Mouse (Mus musculus) frontal cortex, postnatal 10 days (tissue): ENCODE data around the gene Tob1.
A peak's percentile ranks its signal among the peaks of the same experiment; 100 is the strongest.

ENCODE experiments used
- DNase-seq, 2 experiments: peaks; one replicate each; pipeline ENCODE4 v3.0.0; 2022; ENCODE audit warnings: low spot score in 2 of 2, mixed read lengths in 1 of 2

Tob1 gene

DNA sequence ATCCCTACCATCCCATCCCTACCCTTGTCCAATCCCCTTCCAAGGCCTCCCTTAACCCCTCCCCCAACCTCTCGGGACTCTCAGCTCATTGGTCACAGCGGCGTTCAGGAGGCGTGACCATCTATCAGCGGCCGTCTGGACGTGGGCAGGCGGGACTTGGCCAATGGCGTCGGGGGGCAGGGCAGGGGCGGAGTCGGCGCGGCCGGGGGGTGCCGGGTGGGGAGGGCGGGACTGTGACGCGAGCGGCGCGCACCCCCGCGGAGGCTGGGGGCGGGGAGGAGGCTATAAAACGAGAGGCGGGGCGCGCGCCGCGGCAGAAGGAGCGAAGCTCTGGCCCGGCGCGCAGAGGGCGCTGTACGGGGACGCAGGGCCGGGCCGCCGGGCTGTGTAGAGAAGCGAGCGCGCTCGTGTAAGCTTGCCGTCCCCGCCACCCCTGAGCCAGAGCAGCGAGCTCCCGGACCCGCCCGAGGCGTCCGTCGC lies at the start of gene Tob1:
Tob1 (plus strand) TSS at position 331 of the 480 bp plus-strand sequence.
- peak; percentile 98 to 99 for DNase-seq

DNA sequence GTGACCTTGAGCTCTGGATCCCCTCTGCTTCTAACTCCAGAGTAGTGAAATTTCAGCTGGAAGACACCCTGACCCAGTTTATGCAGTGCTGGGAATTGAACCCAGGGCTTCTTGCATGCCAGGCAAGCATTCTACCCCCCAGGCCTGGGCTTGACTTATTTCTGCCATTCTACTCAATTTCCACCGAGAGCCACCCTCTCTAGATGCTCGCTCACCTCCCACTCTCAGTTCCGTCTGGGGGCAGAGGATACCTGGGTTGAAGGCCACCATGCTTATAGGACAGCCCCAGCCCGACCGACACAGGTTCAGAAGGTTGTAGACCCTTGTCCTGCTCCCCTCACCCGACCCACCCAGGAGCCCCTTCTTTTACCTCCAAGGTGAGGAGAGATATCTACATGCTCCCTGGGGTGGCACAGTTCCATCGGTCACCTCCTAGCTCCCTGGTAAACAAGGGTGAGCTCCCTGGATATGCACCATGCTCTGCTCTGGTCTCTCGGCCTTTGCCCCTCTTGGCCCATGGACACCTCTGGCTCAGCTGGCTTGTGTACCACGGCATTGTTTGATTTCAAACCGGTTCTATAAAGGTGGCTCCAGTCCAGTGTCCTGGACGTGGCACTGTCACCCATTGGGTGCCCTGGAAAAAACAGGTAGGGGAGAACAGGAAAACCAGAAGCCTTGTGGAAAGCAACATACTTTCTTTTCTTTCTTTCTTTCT lies 49.2 kb upstream of the Tob1 start:
- no peak for DNase-seq

DNA sequence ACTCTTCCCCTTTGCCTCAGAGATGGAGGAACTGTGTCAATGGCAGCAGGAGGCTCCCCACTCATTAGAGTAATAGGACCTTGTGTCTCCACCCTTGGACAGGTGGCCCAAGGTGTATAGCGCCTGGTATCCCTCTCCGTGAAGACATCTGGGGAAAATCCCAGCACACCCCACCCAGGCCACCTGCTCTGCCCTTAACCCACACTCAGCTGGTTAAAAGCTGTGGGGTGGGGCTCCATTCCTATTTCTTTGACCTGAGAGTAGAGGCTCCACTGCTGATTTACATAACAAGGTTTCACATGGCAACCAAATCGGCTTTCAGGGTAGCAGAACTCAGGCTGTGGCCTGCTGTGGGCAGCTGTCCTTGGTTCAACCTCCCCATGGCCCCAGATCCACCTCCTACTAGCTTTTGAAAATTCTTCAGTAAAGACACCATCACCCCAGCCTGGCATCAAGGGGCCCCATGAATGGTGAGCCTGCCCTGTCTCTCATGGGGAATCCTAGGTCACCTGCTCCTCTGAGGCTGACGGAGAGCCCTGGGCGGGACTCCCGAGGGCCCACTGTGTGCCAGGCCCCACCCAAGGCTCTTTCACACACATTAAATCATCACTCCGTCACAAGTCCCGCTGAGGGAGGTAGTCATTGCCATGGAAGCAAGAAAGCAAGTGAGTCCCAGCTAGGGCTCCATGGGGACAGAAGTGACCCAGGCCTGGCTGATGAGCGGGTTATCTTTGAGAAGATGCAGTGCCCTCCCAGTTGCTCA lies 48.1 kb upstream of the Tob1 start:
- DNase-seq: no peak

DNA sequence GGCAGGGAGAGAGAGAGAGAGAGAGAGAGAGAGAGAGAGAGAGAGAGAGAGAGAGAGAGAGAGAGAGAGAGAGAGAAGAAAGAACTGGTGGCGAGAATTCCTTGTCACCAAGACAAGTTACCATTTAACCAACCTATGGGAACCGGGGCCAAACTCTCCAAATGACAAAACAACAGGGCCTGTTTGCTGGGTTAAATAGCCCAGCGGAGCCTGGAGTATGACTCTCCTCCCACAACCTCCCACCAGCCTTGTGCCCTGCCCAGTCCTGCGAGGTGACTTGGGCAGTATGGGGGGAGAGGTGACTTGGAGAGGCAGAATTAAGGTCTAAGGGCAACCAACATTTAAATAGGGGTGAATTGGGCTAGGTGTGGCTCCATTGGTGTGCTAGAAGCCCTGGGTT lies 45.5 kb upstream of the Tob1 start:
- no peak for DNase-seq

DNA sequence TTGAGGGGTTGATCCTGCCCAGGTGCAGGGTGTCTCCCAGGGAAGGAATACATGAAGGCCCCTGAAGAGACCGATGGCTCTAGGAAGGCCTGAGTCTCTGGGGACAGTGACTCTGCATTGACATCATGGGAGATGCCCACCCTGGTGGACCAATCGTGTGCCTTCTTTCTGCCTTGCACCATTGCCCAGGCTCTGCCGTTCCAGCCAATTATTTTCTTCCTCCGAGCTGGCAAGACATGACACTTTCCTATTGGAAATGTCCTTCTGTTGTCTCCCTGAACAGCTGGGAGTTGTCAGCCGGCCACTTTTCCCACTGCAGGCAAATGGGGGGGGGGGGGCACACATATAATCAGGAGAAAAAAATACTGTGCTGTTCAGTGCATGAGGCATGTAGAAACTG lies 43.0 kb upstream of the Tob1 start:
- no peak for DNase-seq

DNA sequence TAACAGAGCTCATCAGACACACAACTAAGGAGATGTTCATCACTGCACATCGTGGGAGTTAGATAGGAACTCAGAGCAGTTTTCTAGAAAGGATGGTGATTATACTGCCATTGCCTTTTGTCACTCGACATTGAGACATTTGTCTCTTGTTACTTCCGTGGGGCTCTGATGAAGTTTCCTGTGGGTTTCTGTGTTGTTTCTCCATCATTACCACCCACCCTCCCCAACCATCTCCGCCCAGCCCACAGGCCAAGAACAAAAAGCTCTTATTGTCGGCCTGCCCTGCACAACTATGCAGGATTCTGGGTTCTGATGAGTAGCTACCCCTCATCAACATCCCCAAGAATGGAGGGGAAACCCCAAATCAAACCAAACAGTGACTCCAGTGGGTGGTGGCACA lies 41.7 kb upstream of the Tob1 start:
- no peak for DNase-seq

DNA sequence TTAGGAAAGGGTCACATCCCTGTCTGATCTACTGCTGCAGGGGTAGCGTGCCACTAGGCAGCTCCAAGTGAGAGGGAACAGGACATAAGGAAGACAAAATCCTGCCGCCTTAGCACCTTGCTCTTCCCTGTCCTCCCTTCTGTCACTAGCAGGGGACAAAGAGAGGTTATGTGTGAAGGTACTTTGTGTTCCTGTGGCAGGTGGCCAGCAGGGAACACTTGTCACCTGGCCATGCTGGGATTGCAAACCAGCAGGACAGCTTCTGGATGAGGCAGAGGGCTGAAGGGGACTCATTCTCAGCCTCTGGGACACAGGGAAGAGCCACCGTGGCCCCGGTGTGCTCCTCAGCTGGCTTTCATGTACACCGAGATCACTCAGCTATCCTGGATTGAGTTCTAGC lies 39.6 kb upstream of the Tob1 start:
- DNase-seq: no peak

DNA sequence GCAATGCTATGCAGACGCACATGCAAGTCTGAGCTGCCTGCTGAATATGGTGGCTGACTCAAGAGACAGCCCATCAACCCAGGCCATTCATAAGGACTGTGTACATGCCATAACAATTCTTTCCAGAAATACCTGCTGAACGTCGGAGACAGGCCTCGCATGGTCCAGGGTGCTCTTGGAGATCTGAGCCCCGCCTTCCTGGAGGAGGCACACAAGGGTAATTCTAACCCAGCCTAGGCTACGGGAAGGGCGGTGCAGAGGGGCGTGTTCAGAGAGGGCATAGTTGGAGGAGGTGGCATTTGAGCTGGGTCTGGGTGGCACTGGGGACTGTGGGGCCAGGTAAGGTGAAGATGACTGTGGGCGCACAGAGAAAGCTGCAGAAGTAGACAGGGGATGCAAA lies 39.1 kb upstream of the Tob1 start:
- no peak for DNase-seq

DNA sequence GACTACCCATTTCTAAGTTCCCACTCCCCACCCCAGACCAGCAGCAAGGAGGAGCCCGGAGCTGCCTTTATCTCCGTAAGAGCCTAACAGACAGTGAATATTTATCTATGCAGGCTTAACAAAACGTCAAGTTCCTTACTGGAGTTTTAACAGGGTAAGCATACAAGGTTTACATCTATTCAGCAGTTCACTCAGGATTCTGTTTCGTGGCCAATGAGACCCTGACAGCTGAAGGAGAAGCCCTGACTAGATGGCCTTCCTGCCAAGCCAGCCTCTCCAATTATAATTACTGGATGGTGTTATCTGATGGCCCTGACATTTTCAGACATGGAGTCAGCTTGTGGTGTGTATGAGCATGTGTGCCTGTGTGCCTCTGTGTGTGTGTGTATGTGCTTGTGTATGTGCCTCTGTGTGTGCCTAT lies 37.5 kb upstream of the Tob1 start:
- no peak for DNase-seq

DNA sequence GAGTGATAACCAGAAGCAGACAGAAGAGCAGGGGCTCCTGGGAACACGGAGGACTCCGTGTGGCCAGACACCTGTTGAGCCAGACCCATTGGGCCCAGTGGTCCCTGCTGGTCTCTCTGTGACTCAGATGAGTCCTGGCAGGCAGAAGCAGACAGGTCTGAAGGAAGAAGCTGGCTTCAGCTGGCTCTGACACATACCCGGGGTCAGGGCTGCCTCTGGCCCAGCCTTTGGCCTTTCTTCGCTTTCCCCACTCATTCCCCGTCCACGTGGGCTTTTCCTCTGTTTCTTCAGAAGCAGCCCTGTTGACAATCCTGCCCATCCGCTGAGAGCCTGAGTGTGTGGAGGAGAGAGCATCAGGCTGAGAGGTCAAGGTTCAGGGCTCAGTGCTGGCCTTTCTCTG lies 36.0 kb upstream of the Tob1 start:
- DNase-seq: no peak

DNA sequence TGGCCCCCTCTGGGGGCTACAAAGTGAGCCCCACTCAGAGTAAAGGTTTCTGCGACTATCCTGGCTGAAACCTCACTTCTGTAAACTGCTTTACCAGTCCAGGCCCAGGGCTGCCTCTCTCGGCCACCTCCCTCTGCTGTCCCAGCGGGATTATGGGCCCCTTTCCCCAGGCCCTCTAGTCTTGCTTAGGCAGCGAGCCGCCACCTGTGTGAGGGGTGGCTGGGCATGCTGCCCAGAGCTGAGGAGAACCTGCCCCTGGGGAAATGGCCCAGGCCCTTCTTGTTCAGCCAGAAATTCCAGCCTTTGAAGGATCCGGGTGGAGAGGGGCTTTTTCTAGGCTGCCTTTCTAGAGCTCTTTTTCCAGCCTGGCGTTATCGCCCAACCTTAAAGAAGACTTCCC lies 35.6 kb upstream of the Tob1 start:
- DNase-seq: no peak

DNA sequence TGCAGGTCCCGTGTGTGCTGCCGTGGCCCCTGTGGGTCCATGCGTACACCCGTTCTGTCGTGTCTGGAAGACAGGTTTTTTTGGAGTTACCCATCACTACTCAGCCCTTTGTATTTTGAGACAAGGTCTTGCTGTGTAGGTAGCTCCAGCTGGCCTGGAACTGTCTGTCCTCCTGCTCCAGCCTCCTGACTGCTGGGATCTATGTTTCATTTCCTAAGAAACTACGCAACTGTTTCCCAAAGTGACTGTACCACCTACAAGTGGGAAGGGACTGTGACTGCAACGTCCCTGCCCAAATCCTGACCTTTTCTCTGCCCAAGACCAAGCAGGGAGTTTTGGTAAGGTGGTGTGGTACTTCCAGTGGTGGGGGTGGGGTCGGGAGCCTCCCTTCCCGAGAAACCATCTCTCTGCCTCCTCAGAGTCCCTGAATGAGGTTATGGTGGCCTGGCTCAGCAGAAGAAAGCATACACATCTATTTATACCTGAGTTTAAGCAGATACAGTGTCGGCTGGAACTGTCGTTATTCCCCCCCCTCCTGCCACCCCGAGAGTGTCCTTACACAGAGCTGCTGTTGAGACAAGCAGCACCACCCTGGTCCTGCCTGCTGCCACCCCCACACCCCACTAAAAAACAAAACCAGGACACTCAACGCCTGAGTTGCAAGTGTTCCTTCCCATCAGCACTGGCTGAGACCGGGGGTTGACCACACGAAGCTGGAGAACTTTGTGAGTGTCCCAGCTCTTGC lies 33.2 kb upstream of the Tob1 start:
- DNase-seq: no peak

DNA sequence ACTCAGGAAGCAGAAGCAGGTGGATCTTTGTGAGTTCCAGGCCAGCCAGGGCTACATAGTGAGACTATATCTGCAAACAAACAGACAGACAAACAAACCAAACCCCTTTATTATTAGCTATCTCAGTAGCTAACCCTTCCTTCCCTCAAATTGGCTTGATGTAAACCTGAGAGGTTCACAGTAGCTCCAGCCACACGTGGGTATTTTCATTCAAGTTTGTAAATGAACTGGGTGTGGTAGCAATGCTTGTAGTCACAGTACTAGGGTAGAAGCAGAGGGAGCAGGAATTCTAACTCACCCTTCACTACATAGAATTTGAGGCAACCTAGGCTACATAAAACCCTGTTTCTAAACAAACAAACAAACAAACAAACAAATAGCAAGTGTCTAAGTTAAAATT lies 31.5 kb upstream of the Tob1 start:
- DNase-seq: no peak

DNA sequence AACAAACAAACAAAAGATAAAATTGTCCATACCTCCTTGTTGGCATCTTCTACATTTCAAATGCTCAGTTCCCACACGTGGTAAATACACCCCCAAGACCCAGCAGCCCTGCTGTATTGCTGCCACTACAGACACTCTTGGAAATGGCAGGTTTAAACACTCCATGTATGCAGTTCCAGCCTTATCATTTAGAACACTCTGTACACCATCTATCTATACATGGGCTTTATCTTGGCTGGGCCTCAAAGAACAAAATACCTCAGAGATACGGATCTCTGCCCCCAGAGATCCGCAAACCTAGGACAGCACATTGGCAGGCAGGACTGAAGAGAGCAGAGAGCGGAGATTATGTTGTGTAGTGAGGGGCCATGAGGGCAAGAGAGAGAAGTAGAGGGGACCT lies 31.1 kb upstream of the Tob1 start:
- no peak for DNase-seq

DNA sequence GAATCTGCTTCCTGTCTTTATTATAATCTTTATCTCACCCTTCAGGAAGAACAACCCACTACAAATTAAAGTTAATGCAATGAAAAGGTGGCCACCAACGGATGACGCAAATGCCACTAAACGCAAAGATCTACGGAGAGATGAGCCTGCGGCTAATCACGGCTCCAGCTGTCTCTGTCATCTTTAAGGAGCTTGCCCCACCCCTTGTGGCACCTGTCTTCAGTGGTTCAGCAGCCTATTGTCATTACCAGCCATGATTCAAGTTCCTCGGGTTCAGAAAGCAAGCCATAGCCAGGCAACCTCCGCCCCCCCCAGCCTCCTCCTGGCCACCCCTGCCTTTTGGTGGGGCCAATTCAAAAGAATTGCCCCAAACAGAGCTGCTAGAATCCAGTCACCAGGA lies 29.6 kb upstream of the Tob1 start:
- no peak for DNase-seq

DNA sequence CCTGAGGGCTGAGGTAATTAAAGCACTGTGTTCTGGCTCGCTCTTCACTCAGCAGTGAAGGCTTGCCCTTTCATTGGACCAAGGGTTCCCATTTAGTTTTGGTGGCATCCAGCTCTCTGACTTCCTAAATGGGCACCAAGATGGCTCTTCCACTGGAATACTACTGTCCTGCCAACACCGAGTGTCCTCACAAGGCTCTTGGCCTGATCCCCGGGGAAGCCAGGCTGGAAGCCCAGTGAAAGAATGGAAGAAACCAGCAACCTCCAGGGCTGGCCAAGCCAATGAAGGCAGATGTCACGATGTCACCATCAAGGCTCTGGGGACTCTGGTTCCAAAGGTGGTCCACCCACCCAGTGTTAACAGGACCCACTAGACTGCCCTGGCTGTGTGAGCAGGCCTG lies 28.5 kb upstream of the Tob1 start:
- no peak for DNase-seq

DNA sequence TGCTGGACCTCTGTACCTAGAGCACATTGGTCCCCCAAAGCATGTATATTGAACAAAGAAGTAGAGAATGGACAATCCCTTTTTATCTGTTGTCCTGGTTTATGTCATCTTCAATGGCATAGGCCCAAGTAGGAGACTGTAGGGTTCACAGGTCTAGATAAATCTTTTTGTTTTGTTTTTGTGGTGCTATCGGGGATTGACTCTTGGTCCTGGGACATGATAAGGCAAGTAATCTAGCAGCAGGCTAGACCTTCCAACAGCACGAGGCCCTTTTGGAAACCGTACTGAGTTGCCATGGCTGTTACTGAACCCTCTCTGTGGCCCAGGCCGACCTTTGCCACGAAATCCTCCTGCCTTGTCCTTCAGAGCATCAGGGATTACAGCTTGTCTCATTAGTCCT lies 28.1 kb upstream of the Tob1 start:
- DNase-seq: no peak

DNA sequence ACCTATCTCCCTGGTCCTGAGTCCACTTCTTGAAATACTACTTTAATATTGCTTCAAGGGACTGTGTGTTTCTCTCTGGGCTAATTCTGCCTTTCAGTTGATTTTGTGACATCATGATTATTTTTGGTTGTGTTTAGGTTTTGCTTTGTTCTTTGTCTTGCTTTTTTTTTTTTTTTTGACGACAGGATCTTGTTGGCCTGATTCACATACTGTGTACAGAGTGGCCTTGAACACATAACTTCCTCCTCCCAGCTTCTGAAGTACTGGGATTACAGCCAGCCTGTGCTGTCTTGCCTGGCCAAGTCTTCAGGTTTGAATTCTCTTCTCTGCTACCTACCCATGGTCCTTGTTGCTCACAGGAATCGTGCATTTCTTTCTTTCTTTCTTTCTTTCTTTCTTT lies 27.6 kb upstream of the Tob1 start:
- DNase-seq: no peak

DNA sequence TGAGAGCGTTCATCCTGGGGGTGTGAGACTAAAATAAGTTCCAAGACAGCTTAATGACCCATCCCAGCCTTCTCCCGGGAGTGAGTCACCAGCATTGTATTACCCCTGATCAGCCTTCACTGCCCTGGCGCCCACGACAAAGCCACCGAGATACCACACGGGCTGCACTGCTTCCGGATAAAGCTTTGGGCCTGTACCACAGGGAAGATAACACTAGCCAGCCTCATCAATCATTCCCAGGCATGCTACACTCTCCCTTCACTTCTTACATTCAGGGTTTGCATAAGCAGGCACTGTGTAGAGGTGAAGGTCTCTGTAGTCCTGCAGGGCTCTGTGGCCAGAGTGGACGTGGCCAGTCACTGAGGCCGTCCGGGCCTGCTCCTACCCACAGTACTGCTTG lies 21.7 kb upstream of the Tob1 start:
- no peak for DNase-seq

DNA sequence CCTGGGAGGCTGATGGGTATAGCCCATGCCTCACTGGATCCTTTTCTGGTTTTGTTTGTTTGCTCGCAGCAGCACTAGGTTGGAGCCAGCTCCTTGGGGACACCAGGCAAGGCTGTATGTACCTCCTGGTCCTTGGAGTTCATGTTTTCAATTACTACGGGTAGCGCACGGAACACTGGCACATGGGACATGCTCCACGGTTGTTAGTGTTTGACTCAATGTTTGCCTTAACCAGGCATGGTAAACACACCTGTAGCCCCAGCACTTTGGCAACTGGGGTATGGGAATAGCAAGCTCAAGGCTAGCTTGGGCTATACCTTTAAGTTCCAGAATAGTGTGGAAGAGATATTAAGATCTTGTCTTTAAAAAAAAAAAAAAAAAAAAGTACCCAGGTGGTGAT lies 20.6 kb upstream of the Tob1 start:
- no peak for DNase-seq

DNA sequence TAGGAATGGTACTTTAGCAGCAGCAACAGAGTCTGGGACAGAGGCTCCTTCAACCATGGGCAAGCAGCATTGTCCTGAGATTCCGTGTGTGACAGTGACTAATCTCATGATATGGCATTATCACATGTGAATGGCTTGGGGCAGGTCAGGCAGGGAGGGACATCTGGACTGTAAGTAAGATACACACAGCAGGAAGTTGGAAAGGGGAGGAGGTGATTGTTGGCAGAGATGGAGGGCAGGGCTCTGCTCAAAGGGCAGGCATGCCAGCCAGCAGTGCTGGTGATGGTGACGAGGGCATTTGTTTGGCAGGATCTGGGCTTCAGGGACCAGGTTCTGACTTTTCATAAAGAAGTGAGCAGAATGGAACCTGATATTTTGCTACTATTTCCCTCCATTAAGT lies 18.1 kb upstream of the Tob1 start:
- DNase-seq: no peak

DNA sequence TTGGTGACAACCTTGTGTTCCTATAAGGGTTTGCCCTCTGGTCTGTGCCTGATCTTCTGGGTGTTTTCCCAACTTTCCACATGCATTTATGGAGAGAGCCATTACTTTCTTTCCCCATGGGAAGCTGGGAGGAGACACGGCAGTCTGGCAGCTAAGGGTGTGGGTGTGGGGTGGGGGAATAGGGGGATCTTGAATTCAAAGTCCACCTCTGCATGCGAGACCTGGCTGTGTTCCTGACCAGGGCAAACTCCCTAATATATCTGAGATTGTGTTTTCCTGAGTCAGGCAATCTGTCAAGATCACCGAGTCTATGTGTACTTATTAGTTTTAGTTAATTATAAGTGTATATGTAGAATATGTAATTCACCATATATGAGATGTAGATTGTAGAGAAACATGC lies 14.9 kb upstream of the Tob1 start:
- no peak for DNase-seq
